Mouse (Mus musculus) forebrain, embryonic 11.5 days (tissue): ENCODE data around the gene Gm6096. TPM values are rescaled to one million over a fixed set of nuclear protein-coding genes. Genes with fewer than 3 reads are reported as not detected.

Source experiments
- ATAC-seq: fragments of 200-750 bp; cut with Nextera tagmentation; replicated peaks from 2 replicates; pipeline ENCODE4 v1.8.0; 2017; ENCODE audit warnings: moderate TSS enrichment; ENCODE audit not compliant: low FRiP score
- DNase-seq: peaks from one replicate; pipeline ENCODE4 v3.0.0-alpha.2; 2017; ENCODE audit warnings: low spot score
- H3K27ac ChIP-seq: fragments of 300-500 bp; sonication (generic); 2 replicates; pipeline ENCODE4 v1.5.1; 2014; ENCODE audit warnings: low read depth, low read length
- H3K27me3 ChIP-seq: fragments of 300-500 bp; sonication (generic); 2 replicates; pipeline ENCODE4 v1.6.1; 2014; ENCODE audit warnings: mild to moderate bottlenecking, low read length, mixed read lengths; ENCODE audit not compliant: control insufficient read depth, insufficient read depth
- H3K36me3 ChIP-seq: fragments of 300-500 bp; sonication (generic); 2 replicates; pipeline ENCODE4 v1.6.1; 2014; ENCODE audit warnings: mild to moderate bottlenecking, low read length, moderate library complexity, mixed read lengths; ENCODE audit not compliant: control insufficient read depth, insufficient read depth
- H3K4me1 ChIP-seq: fragments of 300-500 bp; sonication (generic); replicated peaks from 2 replicates; pipeline ENCODE4 v1.6.1; 2014; ENCODE audit warnings: low read length, mixed read lengths; ENCODE audit not compliant: control insufficient read depth, insufficient read depth
- H3K4me2 ChIP-seq: fragments of 300-500 bp; sonication (generic); 2 replicates; pipeline ENCODE4 v1.6.1; 2014; ENCODE audit warnings: low read depth, mild to moderate bottlenecking, low read length, moderate library complexity, mixed read lengths; ENCODE audit not compliant: severe bottlenecking
- H3K4me3 ChIP-seq: fragments of 300-500 bp; sonication (generic); 2 replicates; pipeline ENCODE4 v1.5.1; 2014; ENCODE audit warnings: low read depth, low read length
- H3K9ac ChIP-seq: fragments of 300-500 bp; sonication (generic); 2 replicates; pipeline ENCODE4 v1.6.1; 2014; ENCODE audit warnings: low read length
- H3K9me3 ChIP-seq: fragments of 300-500 bp; sonication (generic); 2 replicates; pipeline ENCODE4 v1.6.1; 2016; ENCODE audit warnings: low read length, mixed read lengths; ENCODE audit not compliant: control insufficient read depth
- WGBS: fragments of 180-500 bp; shearing (Covaris S2); extraction: QIAGEN DNeasy Blood & Tissue Kit; methylation state at CpG from one replicate; pipeline ENCODE4 v1.1.7; 2014; 5-methylcytosine and 5-hydroxymethylcytosine counted together
- polyA plus RNA-seq: library from polyadenylated mRNA; unstranded; fragments of >200 nt; fragmentation: Nextera tagmentation; extraction: Ambion mirVana; gene quantifications from 2 replicates; pipeline ENCODE4 v1.2.1, GENCODE M21; 2014

Gene Gm6096
- polyA plus RNA-seq, 1 experiment from 2014 or later: 0.60 TPM

GRCm38 (mm10) chr7:34252030-34252429 is 1.2 kb downstream of the Gm6096 start:
- no peak for DNase-seq
- Histone ChIP-seq H3K27ac (no peak overlapping the region), H3K9me3 (no peaks in the 10 kb centered on the region), H3K36me3 (no peaks in the 10 kb centered on the region; the same call in 1 of the 2 replicates), H3K4me2 (no peak overlapping the region), H3K4me3 (no peak overlapping the region), H3K9ac (no peak overlapping the region), H3K27me3 (no peaks in the 10 kb centered on the region), H3K4me1 (no peaks in the 10 kb centered on the region)
- 82% methylated on average over 2 of the region's 2 CpGs for WGBS
- ATAC-seq: no peak

- H3K4me1 ChIP-seq: no peaks in the 10 kb centered on the region
- no peak overlapping the region for H3K27ac ChIP-seq
- H3K4me3 ChIP-seq: no peak overlapping the region
- H3K9me3 ChIP-seq: no peaks in the 10 kb centered on the region
- H3K36me3 ChIP-seq: no peaks in the 10 kb centered on the region; the same call in 1 of the 2 replicates
- no peak overlapping the region for H3K9ac ChIP-seq
- ATAC-seq (no peak), DNase-seq (no peak)
- WGBS: 80% methylated on average over 3 of the region's 3 CpGs
- H3K4me2 ChIP-seq: no peak overlapping the region
- H3K27me3 ChIP-seq: no peaks in the 10 kb centered on the region
Observed at GRCm38 (mm10) chr7:34255137-34255536, 4.3 kb downstream of the Gm6096 start.

DNA sequence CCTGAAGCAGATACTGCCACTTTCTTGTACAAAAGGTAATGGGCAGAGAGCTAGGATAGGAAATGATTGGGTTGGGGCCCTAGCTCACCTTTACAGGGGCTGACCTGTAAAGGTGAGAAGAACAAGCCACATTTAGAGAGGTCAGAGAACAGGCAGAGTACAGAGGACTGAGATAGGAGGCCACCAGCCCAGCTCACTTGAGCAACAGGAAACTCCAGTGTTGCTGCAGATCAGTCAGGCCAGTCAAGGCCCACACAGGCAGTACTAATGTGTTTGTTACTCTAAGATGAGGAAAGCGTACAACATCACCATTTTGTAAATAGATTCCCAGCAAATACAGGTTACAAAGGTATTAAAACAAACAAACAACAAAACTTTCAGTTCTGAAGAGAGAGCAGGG is 5.1 kb downstream of the Gm6096 start:
- H3K27me3 ChIP-seq: no peaks in the 10 kb centered on the region
- no peak for DNase-seq
- H3K4me2 ChIP-seq: no peak overlapping the region
- H3K36me3 ChIP-seq: no peaks in the 10 kb centered on the region; the same call in 1 of the 2 replicates
- H3K4me3 ChIP-seq: no peak overlapping the region
- no peak for ATAC-seq
- no peaks in the 10 kb centered on the region for H3K4me1 ChIP-seq
- no peak overlapping the region for H3K27ac ChIP-seq
- no peaks in the 10 kb centered on the region for H3K9me3 ChIP-seq
- no peak overlapping the region for H3K9ac ChIP-seq
- 90% methylated on average over 1 of the region's 1 CpGs for WGBS

- no peaks in the 10 kb centered on the region for H3K4me1 ChIP-seq
- H3K36me3 ChIP-seq: no peaks in the 10 kb centered on the region; the same call in none of the 2 replicates
- H3K27ac ChIP-seq: no peak overlapping the region
- no peaks in the 10 kb centered on the region for H3K27me3 ChIP-seq
- no peak for ATAC-seq
- no peaks in the 10 kb centered on the region for H3K9me3 ChIP-seq
- no peak overlapping the region for H3K4me2 ChIP-seq
- no peak overlapping the region for H3K9ac ChIP-seq
- 80% methylated on average over 9 of the region's 9 CpGs for WGBS
- no peak for DNase-seq
- H3K4me3 ChIP-seq: no peak overlapping the region
Observed at GRCm38 (mm10) chr7:34257279-34257678, 6.4 kb downstream of the Gm6096 start.

GRCm38 (mm10) chr7:34258407-34258806 is 7.6 kb downstream of the Gm6096 start:
- Histone ChIP-seq H3K27ac (no peak overlapping the region), H3K9ac (no peak overlapping the region), H3K27me3 (no peaks in the 10 kb centered on the region), H3K4me2 (no peak overlapping the region), H3K4me1 (no peaks in the 10 kb centered on the region), H3K4me3 (no peak overlapping the region), H3K9me3 (no peaks in the 10 kb centered on the region), H3K36me3 (no peaks in the 10 kb centered on the region; the same call in none of the 2 replicates)
- no peak for DNase-seq
- 88% methylated on average over 1 of the region's 1 CpGs for WGBS
- ATAC-seq: no peak

DNA sequence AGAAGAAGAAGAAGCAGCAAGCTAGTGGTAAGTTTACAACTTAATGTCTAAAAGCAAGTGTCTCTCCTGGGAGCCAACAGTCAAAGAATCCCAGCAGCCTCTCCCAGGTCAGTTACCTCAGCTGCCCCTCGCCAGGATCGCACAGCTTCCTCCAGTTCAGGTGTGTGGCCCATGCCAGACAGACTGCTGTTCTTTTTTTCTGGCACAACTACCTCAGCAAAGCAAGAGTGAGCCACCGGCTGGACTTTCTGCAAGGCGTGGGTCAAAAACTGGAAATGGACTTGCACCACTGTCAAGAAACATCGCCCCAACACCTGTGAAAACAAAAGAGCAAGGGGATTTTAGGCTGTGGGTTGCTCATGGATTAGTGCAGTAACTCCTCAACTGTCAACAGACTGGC is 12.6 kb downstream of the Gm6096 start:
- no peak for DNase-seq

GRCm38 (mm10) chr7:34265876-34266346 is 15.1 kb downstream of the Gm6096 start:
- Histone ChIP-seq H3K27me3 (no peaks in the 10 kb centered on the region), H3K9me3 (no peaks in the 10 kb centered on the region), H3K36me3 (no peaks in the 10 kb centered on the region; the same call in none of the 2 replicates), H3K9ac (no peak overlapping the region), H3K4me1 (no peaks in the 10 kb centered on the region), H3K4me2 (no peak overlapping the region), H3K27ac (no peak overlapping the region), H3K4me3 (no peak overlapping the region)
- 72% methylated on average over 5 of the region's 5 CpGs for WGBS
- DNase-seq: peak; percentile 50
- ATAC-seq: no peak

More for the DNA sequence above, 12.6 kb downstream of the Gm6096 start:
- H3K9me3 ChIP-seq: no peaks in the 10 kb centered on the region
- H3K4me2 ChIP-seq: no peak overlapping the region
- H3K9ac ChIP-seq: no peak overlapping the region
- H3K4me3 ChIP-seq: no peak overlapping the region
- no peaks in the 10 kb centered on the region for H3K4me1 ChIP-seq
- H3K36me3 ChIP-seq: no peaks in the 10 kb centered on the region; the same call in none of the 2 replicates
- no peaks in the 10 kb centered on the region for H3K27me3 ChIP-seq
- ATAC-seq: no peak
- WGBS: 95% methylated on average over 5 of the region's 5 CpGs
- no peak overlapping the region for H3K27ac ChIP-seq

- Histone ChIP-seq H3K4me2 (no peak overlapping the region), H3K4me1 (no peaks in the 10 kb centered on the region), H3K27me3 (no peaks in the 10 kb centered on the region), H3K9ac (no peak overlapping the region), H3K9me3 (no peaks in the 10 kb centered on the region), H3K36me3 (no peaks in the 10 kb centered on the region; the same call in none of the 2 replicates), H3K27ac (no peak overlapping the region), H3K4me3 (no peak overlapping the region)
- DNase-seq (no peak), ATAC-seq (no peak)
Observed at GRCm38 (mm10) chr7:34266421-34266820, 15.6 kb downstream of the Gm6096 start.

GRCm38 (mm10) chr7:34268463-34268862 is 17.6 kb downstream of the Gm6096 start:
- DNase-seq (no peak), ATAC-seq (no peak)
- H3K27me3 ChIP-seq: no peaks in the 10 kb centered on the region
- no peaks in the 10 kb centered on the region for H3K4me1 ChIP-seq
- no peaks in the 10 kb centered on the region for H3K9me3 ChIP-seq
- H3K27ac ChIP-seq: no peak overlapping the region
- no peak overlapping the region for H3K4me3 ChIP-seq
- no peaks in the 10 kb centered on the region for H3K36me3 ChIP-seq
- 68% methylated on average over 1 of the region's 1 CpGs for WGBS
- H3K9ac ChIP-seq: no peak overlapping the region
- H3K4me2 ChIP-seq: no peak overlapping the region
